Mouse (Mus musculus) MEL (cell line): ENCODE results near the gene Bri3bp. TPM values are rescaled to one million over a fixed set of nuclear protein-coding genes. Genes with fewer than 3 reads are reported as not detected.

Experiments
- DNase-seq: peaks from one replicate; pipeline ENCODE4 v3.0.0; 2011; ENCODE audit warnings: low read depth, low spot score
- H3K27ac ChIP-seq: 2 replicates; pipeline ENCODE4 v1.5.1; 2012; ENCODE audit warnings: low read depth, mild to moderate bottlenecking, control low read depth, low read length, moderate library complexity; ENCODE audit not compliant: control insufficient read depth
- H3K27me3 ChIP-seq, 2 experiments: fragments of 150-350 bp in 1 of 2; sonication (generic) in 1 of 2; 2 replicates each; pipeline ENCODE4 v1.6.1; 2012; ENCODE audit warnings: low read length in 2 of 2, mild to moderate bottlenecking in 2 of 2, improper control_type of control experiment in 1 of 2, moderate library complexity in 1 of 2; ENCODE audit not compliant: insufficient read depth in 2 of 2, control insufficient read depth in 1 of 2
- H3K36me3 ChIP-seq, 2 experiments: 2 replicates each; pipeline ENCODE4 v1.6.1; 2012 to 2014; ENCODE audit warnings: low read length in 2 of 2, improper control_type of control experiment in 1 of 2, inconsistent platforms in 1 of 2, mild to moderate bottlenecking in 1 of 2; ENCODE audit not compliant: insufficient read depth in 2 of 2, control insufficient read depth in 1 of 2
- H3K4me1 ChIP-seq, 2 experiments: fragments of 150-350 bp in 1 of 2; sonication (generic) in 1 of 2; 2 replicates each; pipeline ENCODE4 v1.6.1; 2012; ENCODE audit warnings: low read length in 2 of 2, improper control_type of control experiment in 1 of 2, mild to moderate bottlenecking in 1 of 2; ENCODE audit not compliant: insufficient read depth in 2 of 2, control insufficient read depth in 1 of 2
- H3K4me3 ChIP-seq, 2 experiments: fragments of 150-350 bp in 1 of 2; sonication (generic) in 1 of 2; 2 replicates each; pipeline ENCODE4 v1.5.1; 2012; ENCODE audit warnings: low read depth in 2 of 2, low read length in 2 of 2, mild to moderate bottlenecking in 2 of 2, moderate library complexity in 2 of 2, control low read depth in 1 of 2, improper control_type of control experiment in 1 of 2; ENCODE audit not compliant: control insufficient read depth in 1 of 2, insufficient read depth in 1 of 2
- H3K79me2 ChIP-seq: 2 replicates; pipeline ENCODE4 v1.6.1; 2012; ENCODE audit warnings: mild to moderate bottlenecking, low read length, moderate library complexity; ENCODE audit not compliant: control insufficient read depth, poor library complexity, insufficient read depth
- H3K9ac ChIP-seq: 2 replicates; pipeline ENCODE4 v1.6.1; 2012; ENCODE audit warnings: low read depth, mild to moderate bottlenecking, control low read depth, low read length, moderate library complexity; ENCODE audit not compliant: control insufficient read depth, poor library complexity, severe bottlenecking
- H3K9me3 ChIP-seq: fragments of 150-350 bp; sonication (generic); replicated peaks from 2 replicates; pipeline ENCODE4 v1.6.1; 2012; ENCODE audit warnings: mild to moderate bottlenecking, low read length, improper control_type of control experiment, moderate library complexity; ENCODE audit not compliant: insufficient read depth
- BHLHE40 ChIP-seq: IDR thresholded peaks from 2 replicates; pipeline ENCODE4 v1.6.1; 2012; ENCODE audit warnings: low read depth, mild to moderate bottlenecking, inconsistent platforms, low read length, improper control_type of control experiment, borderline replicate concordance
- CHD1 ChIP-seq: IDR thresholded peaks from 2 replicates; pipeline ENCODE4 v1.6.1; 2012; ENCODE audit warnings: low read depth, mild to moderate bottlenecking, inconsistent platforms, low read length, improper control_type of control experiment
- CHD2 ChIP-seq: IDR thresholded peaks from 2 replicates; pipeline ENCODE4 v1.6.1; 2011; ENCODE audit warnings: low read length, improper control_type of control experiment
- CTCF ChIP-seq, 3 experiments: IDR thresholded peaks in 2 of 3; conservative IDR thresholded peaks in 1 of 3; 2 replicates each; pipeline ENCODE4 v1.5.1; 2011 to 2012; ENCODE audit warnings: low read length in 3 of 3, low read depth in 2 of 3, mild to moderate bottlenecking in 2 of 3, improper control_type of control experiment in 1 of 3, inconsistent platforms in 1 of 3, mixed read lengths in 1 of 3, moderate library complexity in 1 of 3; ENCODE audit not compliant: control insufficient read depth in 1 of 3, insufficient read depth in 1 of 3, poor library complexity in 1 of 3, severe bottlenecking in 1 of 3
- E2F4 ChIP-seq: IDR thresholded peaks from 2 replicates; pipeline ENCODE4 v1.6.1; 2011; ENCODE audit warnings: low read depth, low read length, improper control_type of control experiment, borderline replicate concordance
- EP300 ChIP-seq, 2 experiments: IDR thresholded peaks; 2 replicates each; pipeline ENCODE4 v1.6.1; 2011; ENCODE audit warnings: improper control_type of control experiment in 2 of 2, low read length in 2 of 2, low read depth in 1 of 2, mild to moderate bottlenecking in 1 of 2
- ETS1 ChIP-seq: IDR thresholded peaks from 2 replicates; pipeline ENCODE4 v1.6.1; 2012; ENCODE audit warnings: low read depth, mild to moderate bottlenecking, inconsistent platforms, low read length, improper control_type of control experiment, moderate library complexity
- GABPA ChIP-seq: IDR thresholded peaks from 2 replicates; pipeline ENCODE4 v1.6.1; 2012; ENCODE audit warnings: low read depth, mild to moderate bottlenecking, inconsistent platforms, low read length, improper control_type of control experiment, moderate library complexity
- GATA1 ChIP-seq: IDR thresholded peaks from 2 replicates; pipeline ENCODE4 v1.6.1; 2011; ENCODE audit warnings: low read depth, low read length, improper control_type of control experiment
- JUND ChIP-seq: IDR thresholded peaks from 2 replicates; pipeline ENCODE4 v1.6.1; 2011; ENCODE audit warnings: low read depth, mild to moderate bottlenecking, improper control_type of control experiment, low read length
- KAT2A ChIP-seq: conservative IDR thresholded peaks from 2 replicates; pipeline ENCODE4 v1.6.1; 2012; ENCODE audit warnings: low read depth, low read length, improper control_type of control experiment, inconsistent platforms
- MAFK ChIP-seq: IDR thresholded peaks from 2 replicates; pipeline ENCODE4 v1.6.1; 2011; ENCODE audit warnings: low read depth, mild to moderate bottlenecking, low read length, improper control_type of control experiment, borderline replicate concordance
- MAX ChIP-seq: IDR thresholded peaks from 2 replicates; pipeline ENCODE4 v1.6.1; 2011; ENCODE audit warnings: low read length, improper control_type of control experiment
- MEF2A ChIP-seq: IDR thresholded peaks from 2 replicates; pipeline ENCODE4 v1.6.1; 2014; ENCODE audit warnings: low read depth, mild to moderate bottlenecking, inconsistent platforms, low read length, improper control_type of control experiment; ENCODE audit not compliant: poor library complexity, insufficient replicate concordance, severe bottlenecking; ENCODE audit errors: extremely low read depth
- MXI1 ChIP-seq: IDR thresholded peaks from 2 replicates; pipeline ENCODE4 v1.6.1; 2011; ENCODE audit warnings: mild to moderate bottlenecking, low read depth, low read length, improper control_type of control experiment
- MYC ChIP-seq: IDR thresholded peaks from 2 replicates; pipeline ENCODE4 v1.6.1; 2011; ENCODE audit warnings: low read depth, mild to moderate bottlenecking, low read length, improper control_type of control experiment, moderate library complexity
- NELFE ChIP-seq: IDR thresholded peaks from 2 replicates; pipeline ENCODE4 v1.6.1; 2011; ENCODE audit warnings: low read depth, low read length, improper control_type of control experiment
- NRF1 ChIP-seq: IDR thresholded peaks from 2 replicates; pipeline ENCODE4 v1.6.1; 2014; ENCODE audit warnings: low read depth, mild to moderate bottlenecking, inconsistent platforms, low read length, improper control_type of control experiment, moderate library complexity; ENCODE audit not compliant: poor library complexity, insufficient read depth, severe bottlenecking
- POLR2A ChIP-seq, 2 experiments: IDR thresholded peaks; 2 replicates each; pipeline ENCODE4 v1.6.1; 2011 to 2012; ENCODE audit warnings: low read length in 2 of 2, mild to moderate bottlenecking in 2 of 2, control low read depth in 1 of 2, improper control_type of control experiment in 1 of 2, low read depth in 1 of 2, moderate library complexity in 1 of 2; ENCODE audit not compliant: control insufficient read depth in 1 of 2, insufficient read depth in 1 of 2, poor library complexity in 1 of 2
- POLR2AphosphoS2 ChIP-seq: IDR thresholded peaks from 2 replicates; pipeline ENCODE4 v1.6.1; 2011; ENCODE audit warnings: low read length, improper control_type of control experiment
- POLR2AphosphoS5 ChIP-seq: IDR thresholded peaks from 2 replicates; pipeline ENCODE4 v1.6.1; 2012; ENCODE audit warnings: low read depth, borderline replicate concordance, mild to moderate bottlenecking, inconsistent platforms, low read length, moderate library complexity, mixed read lengths
- RAD21 ChIP-seq: IDR thresholded peaks from 2 replicates; pipeline ENCODE4 v1.6.1; 2011; ENCODE audit warnings: mild to moderate bottlenecking, low read depth, low read length, improper control_type of control experiment
- RCOR1 ChIP-seq: IDR thresholded peaks from 2 replicates; pipeline ENCODE4 v1.6.1; 2012; ENCODE audit warnings: low read depth, mild to moderate bottlenecking, inconsistent platforms, low read length, improper control_type of control experiment
- SIN3A ChIP-seq: IDR thresholded peaks from 2 replicates; pipeline ENCODE4 v1.6.1; 2012; ENCODE audit warnings: low read length, improper control_type of control experiment, inconsistent platforms
- SMC3 ChIP-seq: IDR thresholded peaks from 2 replicates; pipeline ENCODE4 v1.6.1; 2011; ENCODE audit warnings: low read depth, low read length, improper control_type of control experiment
- TCF12 ChIP-seq: IDR thresholded peaks from 2 replicates; pipeline ENCODE4 v1.6.1; 2014; ENCODE audit warnings: low read depth, mild to moderate bottlenecking, inconsistent platforms, low read length, improper control_type of control experiment, moderate library complexity
- UBTF ChIP-seq: IDR thresholded peaks from 2 replicates; pipeline ENCODE4 v1.6.1; 2012; ENCODE audit warnings: low read depth, mild to moderate bottlenecking, inconsistent platforms, low read length, improper control_type of control experiment, moderate library complexity, borderline replicate concordance; ENCODE audit not compliant: insufficient read depth
- USF1 ChIP-seq: IDR thresholded peaks from 2 replicates; pipeline ENCODE4 v1.6.1; 2014; ENCODE audit warnings: low read depth, mild to moderate bottlenecking, inconsistent platforms, low read length, improper control_type of control experiment, moderate library complexity
- ZC3H11A ChIP-seq: IDR thresholded peaks from 2 replicates; pipeline ENCODE4 v1.6.1; 2012; ENCODE audit warnings: low read depth, mild to moderate bottlenecking, inconsistent platforms, low read length, improper control_type of control experiment
- ZMIZ1 ChIP-seq: IDR thresholded peaks from 2 replicates; pipeline ENCODE4 v1.6.1; 2012; ENCODE audit warnings: low read depth, mild to moderate bottlenecking, inconsistent platforms, low read length, improper control_type of control experiment, moderate library complexity
- polyA plus RNA-seq, 2 experiments: library from polyadenylated mRNA; stranded (reverse) in 1 of 2; unstranded in 1 of 2; fragments of >175 nt in 1 of 2; fragments of >200 nt in 1 of 2; gene quantifications; 2 replicates each; pipeline versions ENCODE4 v1.2.1 to v1.2.4; 2012; ENCODE audit warnings: low replicate concordance in 2 of 2, low read depth in 1 of 2; ENCODE audit not compliant: insufficient read length in 2 of 2, insufficient read depth in 1 of 2, missing spikeins in 1 of 2
- total RNA-seq: library from RNA; depleted of rRNA; stranded (reverse); fragments of 300-350 nt; gene quantifications from 2 replicates; pipeline ENCODE4 v1.2.3, GENCODE M21; 2012

Bri3bp gene
- total and polyA plus RNA-seq, 3 experiments, result 73.7 to 264 (median 87.6) TPM

GRCm38 (mm10) chr5:125461868-125462445 lies 20.6 kb downstream of the Bri3bp start:
- Histone ChIP-seq H3K4me3 (no peak overlapping the region), H3K4me1 (peaks cover 18 to 39% of the 10 kb centered on the region in 2 experiments), H3K9ac (peak overlapping the region; percentile 13), H3K36me3 (peaks cover 0 to 38% of the 10 kb centered on the region in 2 experiments; a peak in 2 of 4 replicates), H3K27me3 (no peaks in the 10 kb centered on the region), H3K27ac (peak overlapping the region; percentile 64), H3K9me3 (no peaks in the 10 kb centered on the region), H3K79me2 (0 out of 2 replicates have a peak, but pooled peaks cover 1% of the 10 kb centered on the region)
- peak; percentile 89 for DNase-seq
- TF ChIP-seq EP300 (IDR thresholded peaks at IDR 0.05; ENCODE audit: low read depth in 1 of 2, low read length in 2 of 2) (peak; percentile 75 to 79), GATA1 (peak; percentile 97), MAX (no peak), ETS1 (peak; percentile 83), MEF2A (no peak), NRF1 (no peak), RAD21 (peak; percentile 26), E2F4 (no peak), POLR2AphosphoS5 (no peak), MYC (0 out of 2 replicates have a peak, but pooled peaks have one; percentile 23), GABPA (no peak), CHD1 (no peak), SIN3A (peak; percentile 85), KAT2A (no peak), ZC3H11A (no peak), MAFK (no peak), MXI1 (peak; percentile 84; the same call in 1 of the 2 replicates), NELFE (no peak), CTCF (IDR thresholded peaks at IDR 0.05 in 2 of 3, conservative IDR thresholded peaks at IDR 0.05 in 1 of 3; ENCODE audit: control insufficient read depth in 1 of 3, insufficient read depth in 1 of 3, low read depth in 2 of 3, low read length in 3 of 3, poor library complexity in 1 of 3, severe bottlenecking in 1 of 3) (peak in 2 of 3 experiments; percentile 35 to 48; a peak in 4 of 6 replicates), JUND (no peak), USF1 (0 out of 2 replicates have a peak, but pooled peaks have one; percentile 6), SMC3 (0 out of 2 replicates have a peak, but pooled peaks have one; percentile 23), BHLHE40 (peak; percentile 91), POLR2AphosphoS2 (no peak; the same call in 1 of the 2 replicates), POLR2A (IDR thresholded peaks at IDR 0.05; ENCODE audit: control insufficient read depth in 1 of 2, insufficient read depth in 1 of 2, low read depth in 1 of 2, low read length in 2 of 2, poor library complexity in 1 of 2) (no peak), RCOR1 (peak; percentile 84; the same call in 1 of the 2 replicates), TCF12 (no peak), ZMIZ1 (no peak), UBTF (0 out of 2 replicates have a peak, but pooled peaks have one; percentile 58), CHD2 (no peak)
